Mouse (Mus musculus): ENCODE results near the gene Slc26a10.
"Not testable (repeated sequence)": the region's sequence is repeated elsewhere in the genome, so short reads cannot be mapped to it uniquely, and the experiment has no call there.

The Slc26a10 gene

GRCm38 (mm10) chr10:127158471-127158870 lies 22.0 kb downstream of the Slc26a10 start:
- DNase-seq: no peak

- no peak for DNase-seq
These were observed 23.9 kb downstream of the Slc26a10 start for GRCm38 (mm10) chr10:127156511-127156910.

GRCm38 (mm10) chr10:127156089-127156488 lies 24.4 kb downstream of the Slc26a10 start:
- DNase-seq: no peak

- no peak for DNase-seq
These were observed 25.8 kb downstream of the Slc26a10 start for GRCm38 (mm10) chr10:127154652-127155051.

GRCm38 (mm10) chr10:127154241-127154640 lies 26.2 kb downstream of the Slc26a10 start:
- peak; percentile 22 for DNase-seq

- DNase-seq: no peak
These were observed 27.1 kb downstream of the Slc26a10 start for GRCm38 (mm10) chr10:127153323-127153722.

- DNase-seq: not testable (repeated sequence)
These were observed 27.9 kb downstream of the Slc26a10 start for GRCm38 (mm10) chr10:127152556-127152955.

GRCm38 (mm10) chr10:127151233-127151632 lies 29.2 kb downstream of the Slc26a10 start:
- DNase-seq: not testable (repeated sequence)

GRCm38 (mm10) chr10:127150471-127150872 lies 30.0 kb downstream of the Slc26a10 start:
- peak; percentile 70 for DNase-seq

GRCm38 (mm10) chr10:127147135-127147534 lies 33.3 kb downstream of the Slc26a10 start:
- peak; percentile 32 for DNase-seq

- no peak for DNase-seq
These were observed 35.1 kb downstream of the Slc26a10 start for GRCm38 (mm10) chr10:127145303-127145702.

GRCm38 (mm10) chr10:127144536-127144935 lies 35.9 kb downstream of the Slc26a10 start:
- DNase-seq: no peak

GRCm38 (mm10) chr10:127143228-127143627 lies 37.2 kb downstream of the Slc26a10 start:
- no peak for DNase-seq

- DNase-seq: no peak
These were observed 38.9 kb downstream of the Slc26a10 start for GRCm38 (mm10) chr10:127141500-127141899.

GRCm38 (mm10) chr10:127140971-127141370 lies 39.5 kb downstream of the Slc26a10 start:
- no peak for DNase-seq

GRCm38 (mm10) chr10:127138328-127139141 lies 41.9 kb downstream of the Slc26a10 start:
- DNase-seq: peak; percentile 21

- no peak for DNase-seq
These were observed 42.5 kb downstream of the Slc26a10 start for GRCm38 (mm10) chr10:127137896-127138295.

- no peak for DNase-seq
These were observed 43.9 kb downstream of the Slc26a10 start for GRCm38 (mm10) chr10:127136510-127136909.

GRCm38 (mm10) chr10:127135118-127135836 lies 45.2 kb downstream of the Slc26a10 start:
- no peak for DNase-seq

GRCm38 (mm10) chr10:127134394-127135035 lies 45.9 kb downstream of the Slc26a10 start:
- DNase-seq: peak; percentile 40

GRCm38 (mm10) chr10:127132469-127132868 lies 48.0 kb downstream of the Slc26a10 start:
- DNase-seq: no peak

- DNase-seq: no peak
These were observed 51.0 kb downstream of the Slc26a10 start for GRCm38 (mm10) chr10:127129431-127129830.

- no peak for DNase-seq
These were observed 52.6 kb downstream of the Slc26a10 start for GRCm38 (mm10) chr10:127127711-127128279.
